Mouse (Mus musculus): ENCODE measurements around the gene Slc12a8. TPM values are rescaled to one million over a fixed set of nuclear protein-coding genes. Genes with fewer than 3 reads are reported as not detected.

Gene Slc12a8
- polyA plus RNA-seq, 1 experiment from 2014 or later, result 6.2 TPM

DNA sequence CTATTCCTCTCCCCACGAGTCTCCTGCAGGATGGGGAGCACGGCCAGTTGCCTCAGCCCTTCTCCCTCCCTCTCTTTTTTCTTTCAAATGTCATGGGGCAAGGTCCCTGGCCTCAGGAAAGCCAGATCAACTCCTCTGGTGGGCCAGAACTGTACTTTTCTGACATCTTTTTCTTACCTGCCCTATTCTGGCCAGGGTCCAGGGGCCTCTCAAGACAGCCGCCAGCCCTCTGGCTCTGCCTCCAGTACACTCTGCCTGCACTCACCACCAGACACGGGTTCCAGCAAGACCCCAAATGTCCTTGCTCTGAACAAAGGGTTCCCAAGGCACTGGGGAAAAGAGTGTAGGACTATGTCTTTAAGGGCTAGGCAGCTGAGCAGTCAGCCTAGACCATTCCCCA, 499 bp downstream of the Slc12a8 start:
- peak; percentile 52 for ATAC-seq
- peak overlapping the region; percentile 77 for H3K4me2 ChIP-seq (replicated peaks)
- WGBS, result 34% methylated on average over 4 of the region's 4 CpGs
- no peaks in the 10 kb centered on the region for H3K9me3 ChIP-seq
- H3K27me3 ChIP-seq (replicated peaks), result no peaks in the 10 kb centered on the region
- peak overlapping the region; percentile 26 for H3K4me3 ChIP-seq (replicated peaks)
- no peaks in the 10 kb centered on the region for H3K36me3 ChIP-seq
- H3K4me1 ChIP-seq (replicated peaks), result peaks cover 11% of the 10 kb centered on the region
- H3K27ac ChIP-seq, result no peak overlapping the region
- H3K9ac ChIP-seq, result no peak overlapping the region

DNA sequence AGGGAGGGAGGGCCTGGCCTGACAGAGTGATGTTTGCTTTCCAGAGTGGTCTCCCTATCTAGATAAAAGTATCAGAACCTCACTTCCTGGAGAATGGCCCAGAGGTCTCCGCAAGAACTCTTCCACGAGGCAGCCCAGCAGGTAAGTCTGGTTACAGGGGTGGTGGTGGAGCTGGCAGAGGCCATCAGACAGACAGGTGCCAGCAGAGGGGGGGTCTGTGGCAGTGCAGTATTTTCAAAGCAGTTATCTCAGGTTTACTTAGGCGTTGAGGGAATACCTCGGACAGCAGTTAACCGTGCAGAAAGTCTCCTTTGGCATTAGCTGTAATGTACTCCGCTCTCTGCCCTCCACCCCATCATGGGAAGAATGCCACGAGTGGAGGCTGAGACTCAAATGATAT, 1.1 kb downstream of the Slc12a8 start:
- no peak overlapping the region for H3K4me3 ChIP-seq (replicated peaks)
- no peak overlapping the region for H3K4me2 ChIP-seq (replicated peaks)
- no peaks in the 10 kb centered on the region for H3K36me3 ChIP-seq
- no peak overlapping the region for H3K9ac ChIP-seq
- H3K27me3 ChIP-seq (replicated peaks), result no peaks in the 10 kb centered on the region
- peaks cover 11% of the 10 kb centered on the region for H3K4me1 ChIP-seq (replicated peaks)
- no peaks in the 10 kb centered on the region for H3K9me3 ChIP-seq
- peak; percentile 14; the same call in 1 of the 2 replicates for ATAC-seq
- no peak overlapping the region for H3K27ac ChIP-seq
- 50% methylated on average over 7 of the region's 7 CpGs for WGBS

DNA sequence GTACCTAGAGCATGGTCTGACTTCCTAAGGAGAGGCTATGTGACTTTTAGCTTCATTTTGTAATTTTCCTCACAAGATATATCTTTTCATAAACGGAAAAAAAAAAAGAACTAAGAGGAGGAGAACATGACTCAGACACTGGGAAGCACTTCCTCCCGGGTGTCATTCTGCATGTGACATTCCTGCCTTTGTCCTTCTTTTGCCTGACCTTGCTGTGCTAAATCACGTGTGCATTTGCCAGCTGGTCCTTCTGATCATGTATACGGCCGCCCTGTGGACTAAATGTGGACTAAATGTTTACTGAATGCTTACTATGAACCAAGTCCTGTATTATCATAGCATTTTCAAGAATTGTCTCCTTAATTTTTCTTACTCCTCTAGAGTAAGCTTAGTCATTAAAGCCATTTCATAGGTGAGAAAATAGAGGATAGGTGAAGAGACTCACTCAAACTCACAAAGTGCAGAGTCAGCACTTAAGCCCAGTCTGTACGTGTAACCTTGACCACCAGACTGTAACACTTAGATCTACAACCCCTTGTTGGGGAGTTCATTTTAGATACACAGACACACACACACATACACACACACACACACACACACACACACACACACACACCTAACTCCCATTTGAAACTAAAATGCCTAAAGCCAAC, 2.9 kb downstream of the Slc12a8 start:
- ATAC-seq, result no peak
- Histone ChIP-seq H3K27me3 (replicated peaks) (no peaks in the 10 kb centered on the region), H3K36me3 (no peaks in the 10 kb centered on the region), H3K9ac (no peak overlapping the region), H3K27ac (no peak overlapping the region), H3K4me1 (replicated peaks) (peaks cover 11% of the 10 kb centered on the region), H3K4me3 (replicated peaks) (no peak overlapping the region), H3K4me2 (replicated peaks) (no peak overlapping the region), H3K9me3 (no peaks in the 10 kb centered on the region)
- 72% methylated on average over 6 of the region's 6 CpGs for WGBS

DNA sequence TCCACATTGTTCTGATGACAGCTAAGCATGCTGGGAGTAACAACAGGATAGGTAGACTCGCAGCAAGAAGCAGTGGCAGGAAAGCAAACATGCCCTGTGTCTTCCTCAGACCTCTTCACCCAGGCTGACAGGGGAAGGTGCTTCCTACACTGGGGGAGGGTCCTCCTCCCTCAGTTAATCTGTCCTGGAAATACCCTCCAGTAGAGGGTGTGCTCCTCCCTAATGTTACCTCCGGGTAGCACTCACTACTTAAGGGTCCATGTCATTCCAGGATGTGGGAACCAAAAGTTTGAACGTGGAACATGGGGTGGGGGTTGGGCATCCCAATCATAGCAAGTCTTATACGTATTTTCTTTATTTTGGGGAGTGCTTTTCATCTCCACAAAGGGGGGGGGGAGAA, 5.4 kb downstream of the Slc12a8 start:
- WGBS, result 47% methylated on average over 4 of the region's 4 CpGs
- Histone ChIP-seq H3K4me1 (replicated peaks) (peaks cover 3% of the 10 kb centered on the region), H3K9me3 (no peaks in the 10 kb centered on the region), H3K9ac (no peak overlapping the region), H3K36me3 (no peaks in the 10 kb centered on the region), H3K27ac (no peak overlapping the region), H3K27me3 (replicated peaks) (no peaks in the 10 kb centered on the region), H3K4me3 (replicated peaks) (no peak overlapping the region), H3K4me2 (replicated peaks) (no peak overlapping the region)
- no peak for ATAC-seq

DNA sequence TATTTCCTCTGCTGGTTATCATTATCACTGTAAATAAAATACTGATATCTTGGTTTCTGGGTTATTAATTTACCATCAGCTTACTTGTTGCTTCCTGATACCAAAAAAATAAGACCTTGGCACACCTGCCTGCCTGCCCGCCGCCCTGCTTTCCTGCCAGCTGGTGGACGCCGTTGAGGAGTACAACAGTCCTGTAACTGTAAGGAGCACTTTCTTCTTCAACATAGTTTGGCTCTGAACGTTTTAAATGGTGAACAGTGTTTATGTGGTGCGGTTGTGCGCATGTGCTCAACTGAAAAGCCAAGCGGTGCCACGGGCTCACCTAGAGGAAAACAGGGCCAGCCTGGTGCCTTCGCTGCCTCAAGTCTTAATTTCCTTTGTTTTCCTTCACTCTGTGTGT, 6.4 kb downstream of the Slc12a8 start:
- Histone ChIP-seq H3K9me3 (no peaks in the 10 kb centered on the region), H3K4me1 (replicated peaks) (no peaks in the 10 kb centered on the region; the same call in 1 of the 2 replicates), H3K4me2 (replicated peaks) (0 out of 2 replicates have a peak overlapping the region, but pooled peaks have one; percentile 7), H3K27ac (no peak overlapping the region), H3K4me3 (replicated peaks) (no peak overlapping the region), H3K9ac (no peak overlapping the region), H3K36me3 (no peaks in the 10 kb centered on the region), H3K27me3 (replicated peaks) (no peaks in the 10 kb centered on the region)
- WGBS, result 65% methylated on average over 10 of the region's 10 CpGs
- ATAC-seq, result peak; percentile 68; the same call in 1 of the 2 replicates

DNA sequence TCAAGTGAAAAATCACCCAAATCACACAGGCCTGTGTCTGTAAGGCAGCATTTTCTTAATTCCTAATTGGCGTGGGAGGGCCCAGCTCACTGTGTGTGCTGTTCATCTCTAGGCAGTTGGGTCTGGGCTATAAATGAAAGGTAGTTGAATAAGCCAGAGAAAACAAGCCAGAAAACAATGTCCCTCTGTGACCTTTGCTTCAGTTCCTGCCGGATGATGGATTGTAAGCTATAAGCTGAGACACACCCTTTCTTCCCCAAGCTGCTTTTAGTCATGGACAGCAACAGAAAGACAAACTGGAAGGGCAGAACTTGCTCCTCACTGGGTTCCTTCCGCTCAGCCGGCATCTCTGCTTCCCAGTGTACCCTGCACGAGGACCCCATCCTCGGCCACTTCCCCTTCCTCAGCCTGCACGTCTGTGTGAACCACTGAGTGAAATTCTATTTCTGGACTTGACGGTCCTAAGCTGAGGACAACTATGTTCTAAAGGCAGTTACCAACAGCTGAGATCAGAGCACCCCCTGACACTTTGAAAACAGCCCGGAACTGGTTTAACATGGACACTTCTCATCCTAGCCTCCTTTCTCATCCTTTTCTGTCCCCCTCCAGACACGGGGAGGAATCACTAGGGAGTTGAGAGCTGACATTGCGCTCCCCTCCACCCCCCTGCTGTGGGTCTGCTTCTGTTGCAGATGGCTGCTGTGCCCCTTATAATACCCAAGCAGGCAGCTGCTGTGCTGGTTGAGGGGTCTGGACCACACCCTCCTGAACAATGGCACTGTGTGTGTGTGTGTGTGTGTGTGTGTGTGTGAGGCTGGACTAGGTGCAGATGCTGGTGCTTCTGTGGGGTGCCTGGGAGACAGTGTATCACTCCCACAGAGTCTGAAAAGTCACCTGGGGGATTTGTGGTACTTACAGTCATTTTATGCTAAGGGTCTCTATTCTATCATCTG, 12.7 kb downstream of the Slc12a8 start:
- ATAC-seq, result peak; percentile 81

DNA sequence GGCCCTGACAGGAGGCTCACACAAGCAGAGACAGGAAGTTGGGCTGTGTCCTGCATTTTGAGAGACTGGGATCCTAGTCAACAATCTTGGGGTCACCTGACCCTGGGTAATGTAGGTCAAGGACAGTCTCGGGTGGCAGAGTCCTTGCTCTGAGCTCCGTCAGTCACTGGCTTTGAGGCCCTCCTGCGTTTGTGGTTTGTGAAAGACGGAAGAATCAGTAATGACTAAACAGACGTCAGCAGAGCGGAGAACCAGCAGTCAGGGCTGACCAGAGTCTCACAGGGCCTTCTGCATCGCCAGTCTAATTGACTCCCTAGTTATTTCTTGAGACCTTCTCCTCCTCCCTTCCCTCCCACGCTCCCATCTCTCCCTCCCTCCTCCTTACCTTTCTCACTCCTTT, 14.1 kb downstream of the Slc12a8 start:
- Histone ChIP-seq H3K9me3 (no peaks in the 10 kb centered on the region), H3K4me3 (replicated peaks) (no peak overlapping the region), H3K36me3 (no peaks in the 10 kb centered on the region), H3K27me3 (replicated peaks) (no peaks in the 10 kb centered on the region), H3K9ac (no peak overlapping the region), H3K4me1 (replicated peaks) (peaks cover 7% of the 10 kb centered on the region), H3K27ac (no peak overlapping the region), H3K4me2 (replicated peaks) (no peak overlapping the region)
- ATAC-seq, result no peak
- WGBS, result 70% methylated on average over 8 of the region's 8 CpGs

More for the DNA sequence above, 12.7 kb downstream of the Slc12a8 start:
- Histone ChIP-seq H3K4me2 (replicated peaks) (no peak overlapping the region), H3K27ac (peak overlapping the region; percentile 17; the same call in 1 of the 2 replicates), H3K36me3 (no peaks in the 10 kb centered on the region), H3K4me3 (replicated peaks) (no peak overlapping the region), H3K27me3 (replicated peaks) (no peaks in the 10 kb centered on the region), H3K9me3 (no peaks in the 10 kb centered on the region), H3K4me1 (replicated peaks) (peaks cover 7% of the 10 kb centered on the region), H3K9ac (no peak overlapping the region)
- 55% methylated on average over 11 of the region's 11 CpGs for WGBS

DNA sequence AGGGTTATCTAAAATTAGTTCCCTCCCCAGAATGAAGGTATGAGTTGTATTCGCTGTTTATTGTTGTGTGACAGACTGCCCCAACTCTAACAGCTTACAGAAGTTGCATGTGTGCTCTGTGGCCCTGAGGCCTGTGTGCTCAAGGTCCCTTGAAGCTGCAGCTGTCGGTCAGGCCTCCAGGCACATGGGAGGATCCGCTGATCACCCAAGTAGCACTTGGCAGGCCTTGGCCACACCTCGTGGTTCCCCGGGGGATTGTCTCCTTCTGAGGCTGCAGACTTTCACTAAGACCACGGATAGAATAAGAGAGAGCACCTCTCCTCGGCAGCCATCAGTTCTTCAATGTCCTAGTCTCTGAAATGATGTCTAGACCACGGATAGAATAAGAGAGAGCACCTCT, 19.3 kb downstream of the Slc12a8 start:
- no peak overlapping the region for H3K4me2 ChIP-seq (replicated peaks)
- H3K27me3 ChIP-seq (replicated peaks), result no peaks in the 10 kb centered on the region

DNA sequence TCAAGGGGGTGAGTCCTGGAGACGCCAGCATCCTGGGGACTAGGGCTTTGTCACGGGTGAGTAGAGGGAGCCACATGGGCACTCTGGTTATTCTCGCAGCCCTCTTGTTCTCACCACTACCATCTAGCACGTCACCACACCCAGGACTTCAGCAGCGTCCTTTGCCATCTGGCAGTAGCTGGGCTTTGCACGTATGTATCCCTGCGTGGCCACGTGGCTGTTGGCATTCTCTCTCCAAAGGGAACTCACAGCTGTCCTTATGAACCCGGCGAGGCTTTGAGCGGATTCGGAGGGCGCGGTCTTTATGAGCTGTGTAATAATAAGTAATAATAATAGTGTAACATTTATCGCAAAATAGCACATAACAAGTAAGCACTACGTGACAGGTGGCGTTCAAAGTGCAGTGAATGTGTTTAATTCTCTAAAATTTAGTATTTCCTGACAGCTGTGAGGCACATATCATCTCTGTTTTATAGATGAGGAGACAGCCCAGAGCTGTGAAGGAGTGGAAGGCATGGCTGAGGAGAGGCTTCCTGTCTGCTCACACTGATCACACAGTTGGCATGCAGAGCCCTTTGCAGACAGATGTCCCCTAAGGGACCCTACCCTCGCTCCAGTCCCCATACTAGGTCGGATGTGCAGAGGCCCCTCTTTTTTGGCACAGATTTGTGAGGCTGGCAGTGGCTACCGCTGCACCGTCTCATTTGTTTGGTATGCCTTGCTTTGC, 20.5 kb downstream of the Slc12a8 start:
- 0 out of 2 replicates have a peak, but pooled peaks have one; percentile 49 for ATAC-seq
- 63% methylated on average over 21 of the region's 21 CpGs for WGBS

More for the DNA sequence above, 19.3 kb downstream of the Slc12a8 start:
- Histone ChIP-seq H3K27ac (no peak overlapping the region), H3K9me3 (no peaks in the 10 kb centered on the region), H3K4me1 (replicated peaks) (no peaks in the 10 kb centered on the region), H3K9ac (no peak overlapping the region), H3K36me3 (no peaks in the 10 kb centered on the region), H3K4me3 (replicated peaks) (no peak overlapping the region)
- ATAC-seq, result no peak
- WGBS, result 77% methylated on average over 8 of the region's 8 CpGs

DNA sequence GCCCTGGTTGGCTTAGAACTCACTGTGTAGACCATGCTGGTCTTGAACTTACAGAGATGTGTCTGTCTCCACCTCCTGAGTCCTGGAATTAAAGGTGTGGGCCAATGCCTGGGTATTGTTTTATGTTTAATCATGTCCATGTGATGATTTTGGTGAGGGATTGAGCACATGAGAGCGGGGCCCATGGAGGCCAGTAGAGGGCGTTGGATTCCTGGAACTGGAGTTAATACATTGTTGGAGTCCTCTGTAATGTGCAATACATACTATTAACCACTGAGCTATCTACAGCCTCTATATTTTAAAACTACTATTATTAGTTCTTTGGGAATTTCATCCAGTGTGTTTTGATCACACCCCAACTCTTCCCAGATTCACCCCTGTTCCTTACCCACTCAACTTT, 27.2 kb downstream of the Slc12a8 start:
- 88% methylated on average over 2 of the region's 2 CpGs for WGBS
- Histone ChIP-seq H3K36me3 (no peaks in the 10 kb centered on the region), H3K4me2 (replicated peaks) (no peak overlapping the region), H3K4me3 (replicated peaks) (no peak overlapping the region), H3K27ac (no peak overlapping the region), H3K9ac (no peak overlapping the region), H3K9me3 (no peaks in the 10 kb centered on the region), H3K4me1 (replicated peaks) (0 out of 2 replicates have a peak, but pooled peaks cover 4% of the 10 kb centered on the region), H3K27me3 (replicated peaks) (no peaks in the 10 kb centered on the region)
- no peak for ATAC-seq

More for the DNA sequence above, 20.5 kb downstream of the Slc12a8 start:
- Histone ChIP-seq H3K36me3 (no peaks in the 10 kb centered on the region), H3K4me2 (replicated peaks) (no peak overlapping the region), H3K4me1 (replicated peaks) (no peaks in the 10 kb centered on the region), H3K4me3 (replicated peaks) (no peak overlapping the region), H3K27ac (no peak overlapping the region), H3K27me3 (replicated peaks) (no peaks in the 10 kb centered on the region), H3K9me3 (no peaks in the 10 kb centered on the region), H3K9ac (no peak overlapping the region)

DNA sequence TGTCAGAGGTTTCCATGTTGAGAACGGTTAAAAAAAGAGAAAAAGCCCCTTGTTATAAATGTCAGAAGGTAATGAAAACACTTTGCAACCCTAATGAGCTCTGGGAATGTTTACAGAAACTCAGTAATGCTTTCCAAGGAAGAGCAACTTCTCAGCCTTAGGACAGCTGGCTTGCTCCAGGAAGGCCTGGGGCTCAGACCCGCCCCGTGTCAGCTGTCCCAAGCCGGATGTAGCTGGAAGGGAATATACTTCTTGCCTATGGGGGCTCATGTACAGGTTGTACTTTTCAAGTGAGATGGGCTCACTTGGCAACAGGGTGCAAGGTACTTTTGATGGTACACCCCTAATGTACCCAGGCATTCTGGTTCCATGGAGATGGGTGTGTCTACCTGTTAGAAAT, 28.4 kb downstream of the Slc12a8 start:
- Histone ChIP-seq H3K9ac (no peak overlapping the region), H3K36me3 (no peaks in the 10 kb centered on the region), H3K4me3 (replicated peaks) (no peak overlapping the region), H3K4me1 (replicated peaks) (0 out of 2 replicates have a peak, but pooled peaks cover 4% of the 10 kb centered on the region), H3K4me2 (replicated peaks) (no peak overlapping the region), H3K9me3 (no peaks in the 10 kb centered on the region), H3K27me3 (replicated peaks) (no peaks in the 10 kb centered on the region), H3K27ac (peak overlapping the region; percentile 38; the same call in 1 of the 2 replicates)
- 59% methylated on average over 4 of the region's 4 CpGs for WGBS
- ATAC-seq, result no peak

All from intestine, embryonic 15.5 days (tissue).